Mouse (Mus musculus) midbrain, embryonic 11.5 days (tissue): ENCODE measurements around the gene Sipa1l3. TPM values are rescaled to one million over a fixed set of nuclear protein-coding genes. Genes with fewer than 3 reads are reported as not detected.
A peak's percentile ranks its signal among the peaks of the same experiment; 100 is the strongest.

Experiments
- ATAC-seq: fragments of 200-750 bp; cut with Nextera tagmentation; 2 replicates; pipeline ENCODE4 v1.8.0; 2017; ENCODE audit warnings: moderate TSS enrichment, moderate library complexity; ENCODE audit not compliant: low FRiP score
- DNase-seq: peaks from one replicate; pipeline ENCODE4 v3.0.0; 2015; ENCODE audit warnings: low spot score; ENCODE audit errors: missing footprints
- H3K27ac ChIP-seq: fragments of 300-500 bp; sonication (generic); 2 replicates; pipeline ENCODE4 v1.5.1; 2014; ENCODE audit warnings: low read depth, low read length
- H3K27me3 ChIP-seq: fragments of 300-500 bp; sonication (generic); 2 replicates; pipeline ENCODE4 v1.6.1; 2014; ENCODE audit warnings: mild to moderate bottlenecking, low read length, moderate library complexity, mixed read lengths; ENCODE audit not compliant: control insufficient read depth, insufficient read depth
- H3K36me3 ChIP-seq: fragments of 300-500 bp; sonication (generic); 2 replicates; pipeline ENCODE4 v1.6.1; 2014; ENCODE audit warnings: mild to moderate bottlenecking, low read length, moderate library complexity, mixed read lengths; ENCODE audit not compliant: control insufficient read depth, insufficient read depth
- H3K4me1 ChIP-seq: fragments of 300-500 bp; sonication (generic); 2 replicates; pipeline ENCODE4 v1.6.1; 2014; ENCODE audit warnings: low read length; ENCODE audit not compliant: control insufficient read depth, insufficient read depth
- H3K4me2 ChIP-seq: fragments of 300-500 bp; sonication (generic); 2 replicates; pipeline ENCODE4 v1.6.1; 2014; ENCODE audit warnings: mild to moderate bottlenecking, moderate library complexity
- H3K4me3 ChIP-seq: fragments of 300-500 bp; sonication (generic); 2 replicates; pipeline ENCODE4 v1.5.1; 2014; ENCODE audit warnings: low read depth, low read length
- H3K9ac ChIP-seq: fragments of 300-500 bp; sonication (generic); 2 replicates; pipeline ENCODE4 v1.6.1; 2014; ENCODE audit warnings: low read length
- H3K9me3 ChIP-seq: fragments of 300-500 bp; sonication (generic); 2 replicates; pipeline ENCODE4 v1.6.1; 2016; ENCODE audit warnings: low read length; ENCODE audit not compliant: control insufficient read depth
- WGBS: fragments of 180-500 bp; shearing (Covaris S2); extraction: QIAGEN DNeasy Blood & Tissue Kit; methylation state at CpG from one replicate; pipeline ENCODE4 v1.1.7; 2014; 5-methylcytosine and 5-hydroxymethylcytosine counted together
- polyA plus RNA-seq: library from polyadenylated mRNA; unstranded; fragments of >200 nt; fragmentation: Nextera tagmentation; extraction: Ambion mirVana; gene quantifications from 2 replicates; pipeline ENCODE4 v1.2.1, GENCODE M21; 2014

The Sipa1l3 gene
- polyA plus RNA-seq, 1 experiment from 2014 or later = 7.8 TPM

DNA sequence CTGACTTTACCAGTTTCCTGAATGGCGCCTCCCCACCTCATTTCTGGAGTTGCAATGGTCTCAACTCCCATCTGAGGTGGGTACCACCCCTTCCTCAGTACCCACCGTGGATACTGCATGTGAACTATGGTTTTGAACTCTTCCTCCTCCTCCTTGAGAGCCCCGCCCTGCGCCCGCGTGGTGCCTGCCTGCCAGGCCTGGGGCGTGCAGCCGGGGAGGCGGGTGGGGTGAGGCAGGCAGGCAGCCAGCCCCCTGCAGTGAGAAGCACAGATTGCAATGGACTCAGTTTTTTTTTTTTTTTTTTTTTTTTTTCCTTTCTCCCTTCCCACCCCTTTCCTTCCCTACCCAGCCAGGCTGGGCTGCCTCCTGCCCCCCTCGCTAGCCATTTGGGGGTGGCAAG is 201.5 kb downstream of the Sipa1l3 start:
- H3K9ac ChIP-seq = peak overlapping the region; percentile 69

DNA sequence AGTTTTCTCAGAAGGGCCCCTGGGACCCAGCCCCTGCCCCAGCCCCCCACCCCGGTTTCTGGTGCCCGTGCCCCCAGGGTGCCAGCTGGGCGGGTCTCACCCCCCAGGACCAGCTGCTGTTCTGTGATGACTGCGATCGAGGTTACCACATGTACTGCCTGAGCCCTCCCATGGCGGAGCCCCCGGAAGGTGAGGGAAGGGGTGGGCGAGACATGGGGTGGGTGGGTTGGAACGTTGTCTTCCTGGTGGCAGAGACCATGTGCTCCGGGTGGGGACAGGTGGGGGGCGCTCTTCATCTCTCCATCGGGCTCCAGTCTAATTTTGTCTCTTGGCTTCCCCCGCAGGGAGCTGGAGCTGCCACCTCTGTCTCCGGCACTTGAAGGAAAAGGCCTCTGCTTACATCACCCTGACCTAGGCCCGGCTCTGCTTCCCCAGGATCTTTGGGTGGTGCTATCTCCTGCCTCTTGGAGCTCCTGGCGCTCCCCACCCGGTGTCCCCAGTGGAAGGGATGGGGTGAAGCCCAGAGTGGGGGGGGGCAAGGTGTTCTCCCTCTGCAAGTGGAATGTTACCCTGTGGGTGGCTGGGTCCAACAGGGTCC is 202.2 kb downstream of the Sipa1l3 start:
- ATAC-seq (no peak), DNase-seq (no peak)
- Histone ChIP-seq H3K9me3 (no peaks in the 10 kb centered on the region), H3K4me2 (no peak overlapping the region), H3K4me3 (no peak overlapping the region), H3K36me3 (peaks cover 5% of the 10 kb centered on the region; the same call in 1 of the 2 replicates), H3K9ac (peak overlapping the region; percentile 69; the same call in 1 of the 2 replicates), H3K4me1 (peaks cover 78% of the 10 kb centered on the region), H3K27ac (peak overlapping the region; percentile 97), H3K27me3 (no peaks in the 10 kb centered on the region)
- WGBS = 64% methylated on average over 17 of the region's 17 CpGs

More for the DNA sequence above, 201.5 kb downstream of the Sipa1l3 start:
- H3K36me3 ChIP-seq = no peaks in the 10 kb centered on the region
- peak overlapping the region; percentile 9; the same call in 1 of the 2 replicates for H3K4me3 ChIP-seq
- 6% methylated on average over 10 of the region's 10 CpGs for WGBS
- no peaks in the 10 kb centered on the region for H3K27me3 ChIP-seq
- peak overlapping the region; percentile 97 for H3K27ac ChIP-seq
- peak overlapping the region; percentile 43 for H3K4me2 ChIP-seq
- peak; percentile 94 for DNase-seq
- no peaks in the 10 kb centered on the region for H3K9me3 ChIP-seq
- peaks cover 78% of the 10 kb centered on the region for H3K4me1 ChIP-seq
- peak; percentile 41 for ATAC-seq

DNA sequence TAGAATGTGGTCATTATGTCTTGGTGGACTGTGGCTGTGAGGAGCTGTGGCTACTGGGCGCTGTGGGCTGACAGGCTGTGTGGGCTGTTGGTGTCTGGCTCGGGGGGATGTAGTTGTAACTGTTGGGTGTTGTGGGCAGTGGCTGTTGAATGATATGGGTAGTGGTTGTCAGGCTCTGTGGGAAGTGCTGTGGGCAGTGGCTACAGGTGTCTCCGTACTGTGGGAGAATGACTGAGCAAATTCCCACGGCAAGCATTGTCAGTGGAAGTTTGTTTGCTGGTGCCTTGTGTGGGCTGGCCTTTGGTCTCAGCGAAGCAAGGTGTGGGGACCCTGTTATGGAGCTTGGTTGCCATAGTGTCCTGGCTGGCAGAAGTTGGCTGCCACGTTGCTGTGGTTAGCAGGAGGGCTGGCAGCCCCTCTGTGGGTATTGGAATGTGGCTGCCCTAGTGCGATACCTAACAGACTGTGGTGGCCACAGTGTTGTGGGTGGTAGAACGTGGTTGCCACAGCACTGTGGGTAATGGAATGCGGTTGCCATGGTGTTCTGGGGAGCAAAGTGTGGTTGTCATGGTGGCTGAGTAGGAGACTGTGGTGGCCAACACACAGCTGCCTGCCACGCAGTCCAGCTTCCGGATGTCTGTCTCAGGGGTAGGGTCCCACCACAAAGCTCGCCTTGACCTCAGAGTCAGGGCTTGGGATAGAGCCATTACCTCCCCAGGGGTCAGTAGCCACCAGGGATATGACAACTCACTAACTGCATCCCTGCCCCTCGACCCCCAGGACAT is 203.4 kb downstream of the Sipa1l3 start:
- Histone ChIP-seq H3K27ac (no peak overlapping the region), H3K9me3 (no peaks in the 10 kb centered on the region), H3K4me3 (no peak overlapping the region), H3K27me3 (no peaks in the 10 kb centered on the region), H3K36me3 (peaks cover 5% of the 10 kb centered on the region), H3K9ac (no peak overlapping the region), H3K4me2 (peak overlapping the region; percentile 9; the same call in 1 of the 2 replicates), H3K4me1 (peaks cover 72% of the 10 kb centered on the region)
- ATAC-seq (peak; percentile 33), DNase-seq (peak; percentile 93)
- WGBS = 50% methylated on average over 13 of the region's 13 CpGs

DNA sequence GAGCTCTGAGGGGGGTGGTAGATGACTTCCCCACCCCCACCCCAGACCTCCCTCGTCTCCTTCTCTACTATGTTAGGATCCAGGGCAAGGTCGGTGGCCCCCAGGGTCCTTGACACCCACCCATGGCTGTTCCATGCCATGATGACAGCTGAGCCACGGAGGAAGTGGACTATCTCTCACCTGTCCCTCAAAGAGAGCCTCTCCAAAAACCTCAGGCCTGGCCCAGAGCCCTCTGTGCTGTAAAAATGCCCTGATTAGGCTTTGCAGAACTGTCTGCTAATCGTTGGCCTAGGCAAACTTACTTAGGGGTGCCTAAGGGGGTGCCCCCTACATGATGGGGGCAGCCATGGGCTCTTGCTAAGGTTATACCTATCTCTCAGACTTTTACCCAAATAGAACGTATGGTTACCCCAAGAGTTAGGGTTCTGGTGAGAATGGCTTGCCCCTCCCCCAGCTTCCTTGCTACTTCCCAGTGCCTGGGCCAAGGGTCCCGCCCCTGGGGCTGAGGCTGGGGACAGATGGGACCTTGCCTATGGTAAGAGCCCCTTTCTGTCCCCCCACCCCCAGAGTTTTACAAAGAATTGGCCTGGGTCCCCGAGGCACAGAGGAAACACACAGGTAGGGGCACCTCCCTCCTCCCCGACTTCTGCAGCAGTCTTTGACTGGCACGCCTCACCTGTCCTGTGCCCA is 204.7 kb downstream of the Sipa1l3 start:
- Histone ChIP-seq H3K9me3 (no peaks in the 10 kb centered on the region), H3K27me3 (peaks cover 3% of the 10 kb centered on the region), H3K27ac (no peak overlapping the region), H3K4me2 (no peak overlapping the region), H3K4me3 (no peak overlapping the region), H3K36me3 (peaks cover 5% of the 10 kb centered on the region), H3K9ac (no peak overlapping the region), H3K4me1 (peaks cover 73% of the 10 kb centered on the region)
- DNase-seq = no peak
- WGBS = 48% methylated on average over 9 of the region's 9 CpGs
- ATAC-seq = no peak

DNA sequence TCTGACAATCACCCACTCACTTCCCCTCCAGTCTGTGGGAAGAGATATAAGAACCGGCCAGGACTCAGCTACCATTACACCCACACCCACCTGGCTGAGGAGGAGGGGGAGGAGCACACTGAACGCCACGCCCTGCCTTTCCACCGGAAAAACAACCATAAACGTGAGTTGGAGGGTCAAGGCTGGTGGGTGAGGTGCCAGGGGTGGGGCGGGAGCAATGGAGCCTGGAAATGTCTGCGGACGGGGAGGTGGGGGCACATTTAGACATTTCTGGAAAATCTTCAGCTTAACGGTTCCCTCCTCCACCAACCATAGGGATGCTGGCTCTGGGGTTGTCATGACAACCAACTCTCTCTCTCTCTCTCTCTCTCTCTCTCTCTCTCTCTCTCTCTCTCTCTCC is 205.4 kb downstream of the Sipa1l3 start:
- H3K9me3 ChIP-seq = no peaks in the 10 kb centered on the region
- H3K27ac ChIP-seq = no peak overlapping the region
- H3K4me1 ChIP-seq = peaks cover 73% of the 10 kb centered on the region
- H3K4me3 ChIP-seq = no peak overlapping the region; the same call in 1 of the 2 replicates
- ATAC-seq (no peak), DNase-seq (no peak)
- peaks cover 5% of the 10 kb centered on the region for H3K36me3 ChIP-seq
- H3K4me2 ChIP-seq = no peak overlapping the region; the same call in 1 of the 2 replicates
- H3K27me3 ChIP-seq = peaks cover 3% of the 10 kb centered on the region
- WGBS = 35% methylated on average over 9 of the region's 9 CpGs
- no peak overlapping the region for H3K9ac ChIP-seq

DNA sequence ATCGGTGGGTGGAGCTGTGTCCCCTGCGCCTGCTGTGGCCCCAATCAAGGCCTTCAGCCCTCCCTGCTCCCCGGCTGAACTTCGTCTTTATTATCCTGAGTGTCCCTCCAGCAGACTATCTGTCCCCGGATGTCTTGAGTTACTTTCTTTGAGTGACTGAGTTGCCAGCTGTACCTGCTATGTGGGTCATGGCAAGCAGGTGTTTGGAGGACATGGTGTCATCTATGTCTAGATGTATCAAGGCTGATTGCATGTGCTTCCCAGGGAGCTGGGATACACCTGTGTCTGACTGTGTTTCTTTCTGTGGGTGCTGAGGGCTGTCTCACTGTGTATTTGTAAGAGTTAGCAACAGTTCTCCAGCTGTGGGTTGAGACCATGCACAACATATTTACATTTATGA is 208.7 kb downstream of the Sipa1l3 start:
- H3K9me3 ChIP-seq = no peaks in the 10 kb centered on the region
- peak overlapping the region; percentile 73 for H3K9ac ChIP-seq
- no peak for ATAC-seq
- WGBS = 12% methylated on average over 5 of the region's 5 CpGs
- H3K4me2 ChIP-seq = peak overlapping the region; percentile 62
- no peak overlapping the region for H3K27ac ChIP-seq
- H3K4me1 ChIP-seq = peaks cover 65% of the 10 kb centered on the region
- H3K4me3 ChIP-seq = peak overlapping the region; percentile 75
- H3K27me3 ChIP-seq = peaks cover 3% of the 10 kb centered on the region
- no peak for DNase-seq
- H3K36me3 ChIP-seq = peaks cover 5% of the 10 kb centered on the region

DNA sequence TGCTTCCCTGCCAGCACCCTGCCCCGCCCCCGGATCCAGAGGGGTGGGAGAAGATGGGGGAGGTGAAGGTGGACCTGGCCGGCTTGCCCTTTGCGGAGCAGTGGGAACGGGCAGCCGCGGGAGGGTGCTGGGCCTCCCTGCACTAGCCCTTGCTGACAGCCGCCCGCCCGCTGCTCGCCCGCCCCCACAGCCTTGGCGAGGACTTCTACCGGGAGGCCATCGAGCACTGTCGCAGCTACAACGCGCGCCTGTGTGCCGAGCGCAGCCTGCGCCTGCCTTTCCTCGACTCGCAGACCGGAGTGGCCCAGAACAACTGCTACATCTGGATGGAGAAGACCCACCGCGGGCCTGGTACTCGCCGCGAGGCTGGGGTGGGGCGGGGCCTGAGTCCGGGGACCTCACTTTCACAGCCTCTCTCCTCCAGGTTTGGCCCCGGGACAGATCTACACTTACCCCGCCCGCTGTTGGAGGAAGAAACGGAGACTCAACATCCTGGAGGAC is 209.2 kb downstream of the Sipa1l3 start:
- Histone ChIP-seq H3K36me3 (peaks cover 5% of the 10 kb centered on the region), H3K4me2 (peak overlapping the region; percentile 62), H3K27ac (peak overlapping the region; percentile 51; the same call in 1 of the 2 replicates), H3K4me1 (peaks cover 64% of the 10 kb centered on the region), H3K9ac (peak overlapping the region; percentile 73), H3K4me3 (peak overlapping the region; percentile 75), H3K27me3 (peaks cover 3% of the 10 kb centered on the region), H3K9me3 (no peaks in the 10 kb centered on the region)
- under 1% methylated on average over 31 of the region's 36 CpGs for WGBS
- DNase-seq (peak; percentile 88), ATAC-seq (no peak)

DNA sequence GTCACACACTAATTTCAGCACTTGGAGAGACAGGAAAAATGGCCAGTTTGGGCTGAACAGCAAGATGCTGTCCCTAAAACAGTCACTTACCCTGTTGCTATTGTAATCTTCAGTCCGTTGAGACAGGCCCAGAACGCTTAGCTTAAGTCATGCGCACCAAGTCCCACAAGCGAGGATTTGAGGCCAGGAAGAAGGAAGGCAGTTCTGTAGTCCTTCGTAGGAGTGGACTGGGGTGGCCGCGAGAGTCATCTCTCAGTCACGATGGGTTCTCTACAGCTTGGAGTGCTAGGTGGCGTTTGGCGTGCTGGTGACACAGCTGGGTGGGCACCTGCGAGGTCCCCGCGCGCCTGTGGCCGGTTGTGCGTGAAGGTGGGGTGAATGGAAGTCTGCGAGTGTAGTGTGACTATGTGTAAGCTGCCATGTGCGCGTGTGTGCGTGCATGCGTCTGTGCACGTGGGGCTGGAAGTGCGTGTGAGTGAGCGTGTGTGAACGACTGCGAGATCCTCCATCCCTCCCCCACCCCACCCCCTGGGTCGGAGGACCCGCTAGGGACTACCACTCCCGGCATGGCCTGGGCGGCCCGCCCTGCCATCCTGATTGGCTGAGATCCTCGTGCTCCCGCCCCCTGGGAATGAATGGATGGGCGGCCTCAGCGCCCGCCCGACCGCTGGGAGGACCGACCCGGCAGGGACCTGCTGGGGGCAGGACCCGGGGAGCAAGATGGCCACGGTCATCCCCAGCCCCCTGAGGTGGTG is 210.9 kb downstream of the Sipa1l3 start:
- Histone ChIP-seq H3K4me3 (peak overlapping the region; percentile 75), H3K36me3 (peaks cover 5% of the 10 kb centered on the region), H3K4me1 (peaks cover 51% of the 10 kb centered on the region), H3K27me3 (peaks cover 3% of the 10 kb centered on the region), H3K27ac (no peak overlapping the region; the same call in 1 of the 2 replicates), H3K4me2 (peak overlapping the region; percentile 62), H3K9ac (peak overlapping the region; percentile 70), H3K9me3 (no peaks in the 10 kb centered on the region)
- WGBS = under 1% methylated on average over 41 of the region's 42 CpGs
- DNase-seq (peak; percentile 98), ATAC-seq (peak; percentile 80)
